Mouse (Mus musculus): ENCODE data around the gene Nfkb1. TPM values are rescaled to one million over a fixed set of nuclear protein-coding genes. Genes with fewer than 3 reads are reported as not detected.

Nfkb1 gene
- polyA plus RNA-seq, 1 experiment from 2014 or later: 12.0 TPM

- 69% methylated on average over 4 of the region's 4 CpGs for WGBS (ENCODE audit: insufficient replicate concordance)
- H3K4me1 ChIP-seq (replicated peaks): peaks cover 14% of the 10 kb centered on the region; the same call in 1 of the 2 replicates
- H3K4me2 ChIP-seq: no peak overlapping the region
- ATAC-seq (ENCODE audit: insufficient read depth): no peak
- no peak overlapping the region for H3K27ac ChIP-seq (replicated peaks)
- no peaks in the 10 kb centered on the region; the same call in 1 of the 2 replicates for H3K36me3 ChIP-seq (replicated peaks)
- H3K9me3 ChIP-seq (replicated peaks): no peaks in the 10 kb centered on the region
- no peaks in the 10 kb centered on the region for H3K27me3 ChIP-seq
- no peak overlapping the region for H3K9ac ChIP-seq
- H3K4me3 ChIP-seq (replicated peaks): no peak overlapping the region
Observed at GRCm38 (mm10) chr3:135629830-135630355, 61.5 kb downstream of the Nfkb1 start.

- Histone ChIP-seq H3K27me3 (no peaks in the 10 kb centered on the region), H3K36me3 (replicated peaks) (no peaks in the 10 kb centered on the region; the same call in none of the 2 replicates), H3K4me1 (replicated peaks) (peaks cover 12% of the 10 kb centered on the region; the same call in 1 of the 2 replicates), H3K4me2 (no peak overlapping the region), H3K9ac (no peak overlapping the region), H3K4me3 (replicated peaks) (no peak overlapping the region), H3K9me3 (replicated peaks) (no peaks in the 10 kb centered on the region), H3K27ac (replicated peaks) (no peak overlapping the region)
- ATAC-seq (ENCODE audit: insufficient read depth): no peak
- 67% methylated on average over 9 of the region's 9 CpGs for WGBS (ENCODE audit: insufficient replicate concordance)
Observed at GRCm38 (mm10) chr3:135628706-135629169, 62.6 kb downstream of the Nfkb1 start.

- Histone ChIP-seq H3K4me2 (no peak overlapping the region), H3K9ac (no peak overlapping the region), H3K27ac (replicated peaks) (no peak overlapping the region), H3K9me3 (replicated peaks) (no peaks in the 10 kb centered on the region), H3K36me3 (replicated peaks) (no peaks in the 10 kb centered on the region; the same call in none of the 2 replicates), H3K4me1 (replicated peaks) (peaks cover 12% of the 10 kb centered on the region; the same call in 1 of the 2 replicates), H3K27me3 (no peaks in the 10 kb centered on the region), H3K4me3 (replicated peaks) (no peak overlapping the region)
- ATAC-seq (ENCODE audit: insufficient read depth): no peak
- 68% methylated on average over 9 of the region's 9 CpGs for WGBS (ENCODE audit: insufficient replicate concordance)
Observed at GRCm38 (mm10) chr3:135628000-135628705, 63.2 kb downstream of the Nfkb1 start.

- Histone ChIP-seq H3K4me2 (no peak overlapping the region), H3K4me3 (replicated peaks) (no peak overlapping the region), H3K36me3 (replicated peaks) (no peaks in the 10 kb centered on the region; the same call in none of the 2 replicates), H3K9ac (no peak overlapping the region), H3K4me1 (replicated peaks) (0 out of 2 replicates have a peak, but pooled peaks cover 3% of the 10 kb centered on the region), H3K27me3 (no peaks in the 10 kb centered on the region), H3K9me3 (replicated peaks) (no peaks in the 10 kb centered on the region), H3K27ac (replicated peaks) (no peak overlapping the region)
- 71% methylated on average over 2 of the region's 2 CpGs for WGBS (ENCODE audit: insufficient replicate concordance)
- no peak for ATAC-seq (ENCODE audit: insufficient read depth)
Observed at GRCm38 (mm10) chr3:135625290-135625689, 66.1 kb downstream of the Nfkb1 start.

GRCm38 (mm10) chr3:135616730-135617129, 74.6 kb downstream of the Nfkb1 start:
- Histone ChIP-seq H3K4me2 (no peak overlapping the region), H3K9me3 (replicated peaks) (no peaks in the 10 kb centered on the region), H3K9ac (no peak overlapping the region), H3K4me3 (replicated peaks) (no peak overlapping the region), H3K27me3 (no peaks in the 10 kb centered on the region), H3K36me3 (replicated peaks) (peaks cover 28% of the 10 kb centered on the region), H3K27ac (replicated peaks) (no peak overlapping the region), H3K4me1 (replicated peaks) (no peaks in the 10 kb centered on the region)
- no peak for ATAC-seq (ENCODE audit: insufficient read depth)
- 46% methylated on average over 7 of the region's 7 CpGs for WGBS (ENCODE audit: insufficient replicate concordance)

- no peak overlapping the region for H3K4me2 ChIP-seq
- H3K36me3 ChIP-seq (replicated peaks): peaks cover 35% of the 10 kb centered on the region
- H3K4me3 ChIP-seq (replicated peaks): no peak overlapping the region
- H3K27ac ChIP-seq (replicated peaks): no peak overlapping the region
- ATAC-seq (ENCODE audit: insufficient read depth): no peak
- no peaks in the 10 kb centered on the region for H3K27me3 ChIP-seq
- 76% methylated on average over 3 of the region's 3 CpGs for WGBS (ENCODE audit: insufficient replicate concordance)
- no peak overlapping the region for H3K9ac ChIP-seq
- no peaks in the 10 kb centered on the region for H3K9me3 ChIP-seq (replicated peaks)
- no peaks in the 10 kb centered on the region for H3K4me1 ChIP-seq (replicated peaks)
Observed at GRCm38 (mm10) chr3:135614376-135614775, 77.0 kb downstream of the Nfkb1 start.

- Histone ChIP-seq H3K4me3 (replicated peaks) (no peak overlapping the region), H3K27ac (replicated peaks) (no peak overlapping the region), H3K27me3 (no peaks in the 10 kb centered on the region), H3K36me3 (replicated peaks) (peaks cover 31% of the 10 kb centered on the region), H3K4me2 (no peak overlapping the region), H3K4me1 (replicated peaks) (peaks cover 30% of the 10 kb centered on the region), H3K9ac (no peak overlapping the region), H3K9me3 (replicated peaks) (no peaks in the 10 kb centered on the region)
- ATAC-seq (ENCODE audit: insufficient read depth): no peak
- WGBS (ENCODE audit: insufficient replicate concordance): 57% methylated on average over 3 of the region's 3 CpGs
Observed at GRCm38 (mm10) chr3:135610221-135610620, 81.1 kb downstream of the Nfkb1 start.

GRCm38 (mm10) chr3:135607660-135608473, 83.5 kb downstream of the Nfkb1 start:
- no peaks in the 10 kb centered on the region for H3K9me3 ChIP-seq (replicated peaks)
- ATAC-seq (ENCODE audit: insufficient read depth): peak; percentile 27; the same call in 1 of the 2 replicates
- H3K4me1 ChIP-seq (replicated peaks): peaks cover 42% of the 10 kb centered on the region
- peak overlapping the region; percentile 53 for H3K9ac ChIP-seq
- H3K4me3 ChIP-seq (replicated peaks): peak overlapping the region; percentile 60
- H3K27ac ChIP-seq (replicated peaks): peak overlapping the region; percentile 57
- peaks cover 31% of the 10 kb centered on the region for H3K36me3 ChIP-seq (replicated peaks)
- 11% methylated on average over 24 of the region's 24 CpGs for WGBS (ENCODE audit: insufficient replicate concordance)
- H3K27me3 ChIP-seq: no peaks in the 10 kb centered on the region
- H3K4me2 ChIP-seq: peak overlapping the region; percentile 71

- no peak; the same call in 1 of the 2 replicates for ATAC-seq (ENCODE audit: insufficient read depth)
Observed at GRCm38 (mm10) chr3:135607021-135607420, 84.3 kb downstream of the Nfkb1 start.

GRCm38 (mm10) chr3:135606592-135606991, 84.8 kb downstream of the Nfkb1 start:
- Histone ChIP-seq H3K9me3 (replicated peaks) (no peaks in the 10 kb centered on the region), H3K4me1 (replicated peaks) (peaks cover 42% of the 10 kb centered on the region), H3K4me2 (0 out of 2 replicates have a peak overlapping the region, but pooled peaks have one; percentile 71), H3K9ac (no peak overlapping the region), H3K4me3 (replicated peaks) (no peak overlapping the region), H3K27me3 (no peaks in the 10 kb centered on the region), H3K27ac (replicated peaks) (no peak overlapping the region), H3K36me3 (replicated peaks) (peaks cover 35% of the 10 kb centered on the region)
- 79% methylated on average over 8 of the region's 8 CpGs for WGBS (ENCODE audit: insufficient replicate concordance)
- ATAC-seq (ENCODE audit: insufficient read depth): no peak

More at GRCm38 (mm10) chr3:135607021-135607420, 84.3 kb downstream of the Nfkb1 start:
- Histone ChIP-seq H3K4me1 (replicated peaks) (peaks cover 42% of the 10 kb centered on the region), H3K27me3 (no peaks in the 10 kb centered on the region), H3K9ac (no peak overlapping the region), H3K4me3 (replicated peaks) (peak overlapping the region; percentile 60), H3K4me2 (peak overlapping the region; percentile 71), H3K9me3 (replicated peaks) (no peaks in the 10 kb centered on the region), H3K36me3 (replicated peaks) (peaks cover 32% of the 10 kb centered on the region), H3K27ac (replicated peaks) (no peak overlapping the region)
- 51% methylated on average over 9 of the region's 9 CpGs for WGBS (ENCODE audit: insufficient replicate concordance)

- H3K4me1 ChIP-seq (replicated peaks): peaks cover 42% of the 10 kb centered on the region
- ATAC-seq (ENCODE audit: insufficient read depth): no peak
- WGBS (ENCODE audit: insufficient replicate concordance): 48% methylated on average over 4 of the region's 4 CpGs
- H3K9ac ChIP-seq: no peak overlapping the region
- no peaks in the 10 kb centered on the region for H3K9me3 ChIP-seq (replicated peaks)
- no peak overlapping the region for H3K4me2 ChIP-seq
- peaks cover 45% of the 10 kb centered on the region for H3K36me3 ChIP-seq (replicated peaks)
- no peaks in the 10 kb centered on the region for H3K27me3 ChIP-seq
- H3K4me3 ChIP-seq (replicated peaks): no peak overlapping the region
- H3K27ac ChIP-seq (replicated peaks): 0 out of 2 replicates have a peak overlapping the region, but pooled peaks have one; percentile 2
Observed at GRCm38 (mm10) chr3:135605474-135605873, 85.9 kb downstream of the Nfkb1 start.
